Mouse (Mus musculus) naive thymus-derived CD4-positive, alpha-beta T cell, adult 2 months (primary cell): Measurements from ENCODE around the gene Mapk1ip1l.

Experiments used
- DNase-seq: peaks from one replicate; pipeline ENCODE4 v3.0.0-alpha.2; 2011; ENCODE audit warnings: low read depth

Gene Mapk1ip1l

GRCm38 (mm10) chr14:47361418-47361817 is 63.4 kb downstream of the Mapk1ip1l start:
- DNase-seq: no peak

- DNase-seq: peak; percentile 52
Measured at GRCm38 (mm10) chr14:47361899-47362298, 63.8 kb downstream of the Mapk1ip1l start.

- DNase-seq: no peak
Measured at GRCm38 (mm10) chr14:47364742-47365449, 66.8 kb downstream of the Mapk1ip1l start.

GRCm38 (mm10) chr14:47366881-47367321 is 68.8 kb downstream of the Mapk1ip1l start:
- DNase-seq: peak; percentile 46

- DNase-seq: no peak
Measured at GRCm38 (mm10) chr14:47367461-47367860, 69.4 kb downstream of the Mapk1ip1l start, which contains the start of gene Lgals3. TSS of gene Lgals3 (plus strand) at chr14:47367751.

GRCm38 (mm10) chr14:47369741-47370140 is 71.7 kb downstream of the Mapk1ip1l start:
- no peak for DNase-seq

GRCm38 (mm10) chr14:47370790-47371189 is 72.7 kb downstream of the Mapk1ip1l start:
- no peak for DNase-seq

- DNase-seq: no peak
Measured at GRCm38 (mm10) chr14:47371689-47372088, 73.6 kb downstream of the Mapk1ip1l start.
